ENCODE assay signal across 17 mouse cellular contexts in genomic region chr6:72691549-72691948, GRCm38 (mm10).
"Had no signal": no experiment of that assay in that cellular context is flagged by ENCODE, and none has a peak within 500 bp of the region (broad histone marks: within the 10 kb centered on the region; RNA-seq: fewer than 3 reads in every experiment).

No protein-coding gene starts in this region.

- DNase-seq: kidney, adult 2 months; kidney, postnatal 36 days; layer of hippocampus, postnatal 36 days; liver, postnatal 0 days; lung, embryonic 14.5 days; thymus, adult 2 months; thymus, postnatal 14 days; thymus, postnatal 4 days had no signal

- H3K4me2 ChIP-seq: liver, embryonic 11.5 days; lung, embryonic 14.5 days; midbrain, embryonic 13.5 days had no signal

- H3K9me3 ChIP-seq: megakaryocyte, embryonic 14.5 days; midbrain, embryonic 10.5 days; midbrain, embryonic 13.5 days had no signal

- H3K9ac ChIP-seq: liver, embryonic 14.5 days; liver, postnatal 0 days; lung, embryonic 14.5 days; midbrain, embryonic 13.5 days had no signal

- H3K4me3 ChIP-seq: left cerebral cortex, adult 2 months; megakaryocyte, embryonic 14.5 days; midbrain, embryonic 10.5 days; midbrain, embryonic 13.5 days had no signal

- H3K36me3 ChIP-seq: midbrain, embryonic 13.5 days had no signal

- H3K27ac ChIP-seq: kidney, postnatal 0 days; left cerebral cortex, adult 2 months; liver, embryonic 14.5 days; midbrain, embryonic 10.5 days; midbrain, embryonic 13.5 days had no signal

- ATAC-seq: liver, postnatal 0 days; lung, postnatal 0 days; midbrain, embryonic 13.5 days; midbrain, embryonic 16.5 days had no signal
